Mouse (Mus musculus): ENCODE measurements around the gene Kcnh1.

The Kcnh1 gene

DNA sequence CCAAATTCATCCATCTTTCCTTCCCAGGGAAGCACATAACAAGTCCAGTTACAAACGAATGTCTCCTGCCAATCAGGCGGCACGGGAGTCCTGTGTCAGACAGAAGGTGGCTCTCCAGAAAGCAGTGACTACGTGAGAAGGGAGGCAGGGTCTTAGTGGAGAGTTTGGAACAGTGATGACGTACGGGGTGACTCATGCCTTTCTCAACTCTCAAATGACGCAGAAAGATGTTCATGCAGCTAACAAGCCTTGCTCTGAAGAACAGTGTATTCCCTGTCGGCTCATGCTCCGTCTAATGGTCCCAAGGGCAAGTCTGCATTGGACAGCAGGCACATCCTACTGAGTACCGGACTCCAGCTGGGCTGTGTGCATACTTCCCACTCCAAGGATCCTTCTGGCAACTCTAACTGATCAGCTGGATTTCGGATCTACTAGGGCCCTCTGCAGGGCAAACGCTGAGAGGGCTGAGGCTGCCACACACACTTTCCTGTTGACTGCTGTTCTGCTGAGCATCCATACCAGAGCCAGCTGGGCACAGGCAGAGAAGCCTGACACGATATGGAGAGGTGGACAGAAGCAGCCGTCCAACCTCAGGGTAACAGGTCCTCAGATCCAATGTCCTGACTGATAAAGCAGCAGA, 335.3 kb downstream of the Kcnh1 start:
- no peak for DNase-seq (ENCODE audit: low spot score)

DNA sequence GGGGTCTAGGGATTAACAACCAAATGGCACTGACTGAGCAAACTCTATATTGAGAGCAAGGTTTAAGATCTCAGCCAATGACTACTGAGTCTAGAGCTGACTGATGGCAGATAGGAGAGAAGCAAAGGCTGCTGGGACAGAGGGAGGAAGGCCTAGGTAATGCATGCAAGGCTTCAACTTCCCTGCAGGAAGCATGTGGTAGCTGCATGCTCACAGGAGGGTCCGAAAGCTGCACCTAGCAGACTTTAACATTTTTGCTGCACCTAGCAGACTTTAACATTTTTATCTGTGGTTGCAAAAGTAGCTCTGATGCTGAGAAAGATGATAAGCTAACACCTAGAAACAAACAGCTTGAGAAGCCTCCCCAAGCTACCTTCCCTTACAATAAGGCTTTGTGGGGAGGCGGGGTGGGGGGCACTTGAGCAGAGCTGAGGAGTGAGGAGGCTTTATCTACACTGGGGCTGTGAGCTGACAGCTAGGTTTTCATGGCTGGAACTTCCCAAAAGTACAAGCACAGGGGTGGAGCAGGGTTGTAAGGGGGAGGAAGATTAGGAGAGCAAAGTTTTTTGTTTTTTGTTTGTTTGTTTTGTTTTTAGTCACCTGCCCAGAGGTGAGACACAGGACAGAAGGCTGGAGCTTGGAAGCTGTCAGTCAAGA, 341.0 kb downstream of the Kcnh1 start:
- no peak for DNase-seq (ENCODE audit: low spot score)

DNA sequence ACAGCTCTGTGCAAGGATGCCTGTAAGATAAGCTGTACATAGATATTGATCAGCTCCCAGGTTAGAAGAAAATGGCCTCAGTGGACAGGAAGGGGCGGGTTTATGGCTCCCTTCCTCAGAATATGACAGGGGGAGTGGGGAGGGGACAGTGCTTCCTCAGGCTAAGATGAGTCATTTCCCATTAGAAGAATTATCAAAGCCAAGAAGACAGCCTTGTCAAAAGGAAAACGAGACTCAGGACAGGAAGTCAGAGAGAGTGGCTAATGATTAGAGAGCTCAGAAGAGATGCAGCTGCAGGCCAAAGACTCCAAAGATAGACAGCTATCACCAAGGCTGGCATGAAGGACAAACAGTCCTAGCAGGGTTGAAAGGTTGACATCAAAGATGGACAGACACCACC, 341.6 kb downstream of the Kcnh1 start:
- no peak for DNase-seq (ENCODE audit: low spot score)

DNA sequence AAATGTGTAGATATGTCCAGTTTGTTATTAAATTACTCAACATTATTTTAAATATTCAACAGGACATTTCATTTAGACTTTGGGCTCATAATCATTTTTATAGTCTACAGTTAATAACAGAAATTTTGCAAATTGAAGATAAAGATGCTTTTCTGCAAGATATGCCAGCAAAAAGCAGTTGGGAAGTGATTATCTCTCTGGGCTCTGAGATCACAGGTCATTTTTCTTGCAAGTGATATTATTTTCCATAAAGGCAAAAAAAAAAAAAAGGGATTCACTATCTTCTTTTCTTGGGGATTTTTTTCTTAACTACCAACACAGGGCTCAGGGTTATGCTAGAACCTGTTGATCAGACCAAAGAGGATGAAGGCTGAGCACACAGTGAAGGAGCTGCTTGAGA, 342.4 kb downstream of the Kcnh1 start:
- DNase-seq (ENCODE audit: low spot score), result no peak

DNA sequence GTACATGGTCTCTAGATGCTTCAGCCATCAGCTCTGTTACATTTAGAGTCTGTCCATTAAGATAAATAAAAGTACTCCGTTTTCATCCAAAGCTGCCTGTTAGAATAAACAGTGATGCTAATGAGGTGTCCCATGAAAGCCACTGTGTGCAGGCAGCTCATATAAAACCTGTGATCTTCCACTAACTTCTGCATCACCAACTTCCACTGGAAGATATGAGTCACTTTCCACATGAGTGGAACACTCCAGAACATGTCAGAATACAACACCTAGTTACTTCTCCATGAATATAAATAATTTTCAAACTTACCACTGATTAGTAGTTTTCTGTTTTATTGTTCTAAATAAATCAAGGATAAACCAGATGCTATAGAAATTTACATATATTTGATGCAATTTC, 345.9 kb downstream of the Kcnh1 start:
- no peak for DNase-seq (ENCODE audit: low spot score)

DNA sequence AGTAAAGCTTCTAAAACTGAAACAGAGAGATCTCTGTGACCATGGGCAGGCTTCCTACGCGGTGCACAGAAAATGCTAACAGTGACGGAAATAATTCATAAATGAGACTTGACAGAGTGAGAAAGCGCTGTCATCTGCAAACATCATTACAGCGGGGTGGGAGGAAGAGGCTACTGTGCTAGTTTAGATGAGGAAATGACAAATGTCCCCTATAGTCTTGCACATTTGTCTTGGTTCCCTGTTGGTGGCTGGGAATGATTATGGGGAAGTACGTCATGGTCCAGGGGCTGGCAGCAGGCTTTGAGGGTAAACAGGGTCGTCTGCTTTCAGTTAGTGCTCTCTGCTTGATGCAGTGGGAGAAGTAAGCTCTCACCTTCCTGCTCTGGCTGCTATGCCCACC, 346.6 kb downstream of the Kcnh1 start:
- no peak for DNase-seq (ENCODE audit: low spot score)

DNA sequence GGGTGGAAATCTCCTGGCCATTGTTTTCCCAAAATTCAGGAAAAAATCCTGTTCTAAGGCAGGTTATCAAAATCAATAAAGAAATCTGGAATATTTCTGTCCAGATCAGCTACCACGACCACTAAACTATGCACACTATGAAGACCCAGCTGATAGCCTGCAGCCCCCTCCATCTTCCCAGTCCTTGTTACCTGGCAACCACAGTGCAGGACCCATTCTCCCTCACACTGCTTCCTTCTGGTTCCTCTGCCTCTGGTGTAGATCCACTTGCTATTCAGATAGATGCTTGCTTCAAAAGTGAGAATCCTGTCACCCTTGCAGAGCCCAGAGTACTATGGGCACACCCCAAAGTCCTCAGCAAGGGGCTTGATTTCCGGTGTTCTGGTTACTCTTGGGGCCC, 351.5 kb downstream of the Kcnh1 start:
- DNase-seq (ENCODE audit: low spot score), result no peak

DNA sequence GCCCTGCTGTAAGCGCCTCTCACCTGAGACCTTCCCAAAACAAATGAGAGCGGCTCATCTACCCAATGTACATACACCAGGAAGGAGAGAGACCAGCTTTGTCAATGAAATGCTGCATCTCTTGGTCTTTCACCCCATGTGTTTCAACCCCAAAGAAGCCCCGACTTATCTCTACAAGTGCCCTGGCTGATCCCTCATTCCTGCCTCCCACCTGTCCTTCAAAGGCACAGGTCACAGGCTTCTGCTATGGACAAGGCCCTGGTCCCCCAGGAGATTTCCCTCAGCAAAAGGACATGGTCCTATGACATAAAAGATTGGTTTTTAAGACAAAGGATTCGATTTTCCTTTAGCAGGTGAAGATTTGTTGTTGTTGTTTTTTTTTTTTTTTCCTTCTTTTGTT, 353.1 kb downstream of the Kcnh1 start:
- DNase-seq (ENCODE audit: low spot score), result no peak

DNA sequence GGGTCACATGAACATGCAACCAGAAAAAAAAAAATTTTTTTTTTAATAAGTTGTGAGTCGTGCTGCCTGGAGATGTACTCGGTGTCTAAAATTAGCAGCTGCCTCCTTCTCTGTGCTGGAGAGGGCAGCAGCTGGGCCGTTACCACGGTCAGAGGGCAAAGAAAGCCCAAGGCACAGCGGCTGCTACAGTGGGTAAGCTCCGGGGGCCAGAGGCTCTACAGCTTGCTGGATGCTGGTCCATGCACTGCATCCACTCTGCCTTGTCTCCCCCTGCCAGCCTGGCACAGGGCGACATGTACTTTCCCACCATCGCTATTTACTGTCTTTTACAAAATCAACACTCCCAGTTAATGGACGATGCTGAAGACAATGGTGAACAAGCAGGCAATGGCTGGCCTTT, 353.5 kb downstream of the Kcnh1 start:
- DNase-seq (ENCODE audit: low spot score), result no peak

DNA sequence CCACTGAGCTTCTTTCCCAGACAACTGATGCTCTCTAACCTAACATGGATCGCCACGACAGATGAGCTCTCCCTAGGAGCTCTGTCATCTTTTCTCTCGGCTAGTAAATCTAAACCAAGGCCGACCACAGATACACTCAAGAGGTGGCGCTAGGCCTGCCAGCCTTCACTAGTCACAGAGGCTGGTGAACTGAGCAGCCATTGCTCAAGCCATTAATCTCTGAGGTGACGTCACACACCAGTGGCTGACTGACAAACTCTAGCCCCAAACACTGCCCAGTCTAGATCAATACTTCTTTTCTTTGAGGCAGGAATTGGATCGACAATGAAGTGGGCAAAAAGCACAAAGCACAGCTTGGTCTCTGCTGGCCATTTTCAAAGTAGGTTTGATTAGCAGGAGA, 354.3 kb downstream of the Kcnh1 start:
- DNase-seq (ENCODE audit: low spot score), result no peak

DNA sequence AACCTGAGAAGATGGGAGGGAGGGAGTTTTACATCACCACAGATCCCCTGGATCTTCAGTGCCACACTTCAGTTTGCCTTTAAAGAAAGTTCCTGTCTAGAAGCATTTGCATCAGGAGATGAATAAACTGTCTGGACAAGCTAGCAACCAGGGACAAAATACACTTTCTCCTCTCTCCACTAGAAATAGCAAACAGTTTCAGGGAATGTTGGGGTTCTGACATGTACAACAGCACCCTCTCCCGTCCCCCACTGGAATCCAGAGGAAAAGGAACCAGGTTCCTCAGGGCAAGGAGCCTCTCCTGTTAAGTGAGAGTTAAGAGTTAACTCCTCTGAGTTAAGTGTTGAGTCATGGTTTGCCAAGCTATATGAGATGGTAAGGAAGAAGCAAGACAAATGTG, 356.3 kb downstream of the Kcnh1 start:
- no peak for DNase-seq (ENCODE audit: low spot score)

DNA sequence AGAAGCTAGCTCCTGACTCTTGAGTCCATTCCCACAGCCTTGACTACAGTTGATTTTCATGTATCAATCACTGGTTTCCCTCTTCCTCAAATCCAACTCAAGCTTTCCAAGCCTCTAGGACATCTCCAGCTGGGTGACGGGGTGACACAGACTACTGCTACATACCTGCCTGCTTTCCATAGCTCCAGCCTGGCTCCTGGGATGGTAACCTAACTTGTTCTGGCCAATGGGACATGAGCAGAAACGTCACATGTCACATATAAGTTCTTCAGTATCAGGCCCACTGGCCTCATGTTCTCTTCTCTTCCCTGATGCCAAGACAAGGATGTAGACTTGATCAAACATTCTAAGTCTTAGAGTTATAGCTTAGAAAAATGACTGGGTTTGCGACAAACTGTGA, 360.0 kb downstream of the Kcnh1 start:
- no peak for DNase-seq (ENCODE audit: low spot score)

DNA sequence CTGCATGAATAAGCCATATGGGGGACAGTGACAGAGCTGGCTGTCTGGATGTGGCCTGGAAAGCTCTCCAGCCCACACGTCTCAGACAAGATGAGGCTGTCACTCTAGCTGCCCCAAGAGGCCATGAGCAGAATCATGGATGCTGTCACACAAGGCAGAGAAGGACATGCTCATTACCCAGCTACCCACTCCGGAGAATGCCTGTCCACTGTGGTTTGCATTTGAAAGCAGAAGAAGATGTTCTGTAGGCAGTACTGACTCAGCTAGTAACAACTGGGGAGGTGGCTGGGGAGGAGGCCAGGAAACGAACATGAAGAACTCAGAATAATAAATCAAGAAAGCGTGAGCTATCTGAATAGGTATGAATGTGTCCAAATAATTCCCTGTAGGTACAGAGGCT, 364.9 kb downstream of the Kcnh1 start:
- no peak for DNase-seq (ENCODE audit: low spot score)

DNA sequence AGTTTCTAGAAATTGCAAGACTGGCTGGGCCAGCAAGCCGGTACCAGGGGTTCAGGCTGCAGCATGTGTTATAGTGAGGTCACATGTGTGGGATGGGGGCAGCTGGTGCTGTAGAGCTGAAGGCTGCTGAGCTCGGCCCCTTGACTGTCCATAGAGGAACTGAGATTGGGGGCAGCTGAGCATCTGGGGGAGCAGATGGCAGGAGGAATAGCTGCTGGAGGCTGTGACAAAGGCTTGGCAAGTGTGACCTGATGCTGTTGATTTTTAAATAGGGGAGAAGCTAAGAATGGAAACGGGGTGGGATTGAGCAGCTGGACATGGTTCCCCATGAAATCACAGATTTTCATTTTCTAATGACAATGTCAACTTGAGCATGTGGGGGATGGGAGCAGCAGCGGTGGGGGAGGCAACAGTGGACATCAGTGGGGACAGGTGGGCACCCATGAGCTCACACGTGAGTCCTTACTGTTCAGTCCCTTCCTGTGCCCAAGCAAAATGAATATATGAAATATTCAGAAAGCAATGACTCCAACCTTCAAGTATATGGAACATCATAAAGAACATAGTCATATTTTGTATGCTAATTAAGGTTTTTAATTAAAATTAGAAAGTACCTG, 367.5 kb downstream of the Kcnh1 start:
- no peak for DNase-seq (ENCODE audit: low spot score)

DNA sequence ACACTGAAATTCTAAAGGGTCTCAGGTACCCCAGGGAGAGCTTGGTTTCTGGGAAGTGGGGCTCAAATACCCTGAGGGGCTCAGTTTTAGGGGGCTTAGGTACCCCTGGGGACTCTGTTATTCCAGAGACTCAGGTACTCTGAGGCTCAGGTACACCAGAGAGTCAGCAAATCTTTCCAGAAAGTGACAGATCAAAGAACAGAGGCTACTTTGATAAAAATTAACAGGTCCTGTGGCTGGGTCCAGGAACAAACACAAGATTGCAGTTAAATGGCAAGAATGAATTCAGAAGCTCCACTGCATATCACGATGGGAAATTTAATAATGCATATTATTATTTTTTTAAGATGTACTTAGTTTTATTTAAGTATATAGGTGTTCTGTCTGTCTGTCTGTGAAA, 368.8 kb downstream of the Kcnh1 start:
- DNase-seq (ENCODE audit: low spot score), result no peak
